Mouse (Mus musculus) A20 (cell line): ENCODE data around the gene Cadm2.

Source experiments
- DNase-seq: peaks from one replicate; pipeline ENCODE4 v3.0.0-alpha.2; 2011; ENCODE audit warnings: low read depth, low spot score

Gene Cadm2

GRCm38 (mm10) chr16:67620826-67621505 is at the start of gene Cadm2:
TSS of gene Cadm2 (minus strand) at chr16:67620908.
- DNase-seq: no peak

GRCm38 (mm10) chr16:67646930-67647329 is 26.2 kb upstream of the Cadm2 start:
- no peak for DNase-seq

- no peak for DNase-seq
Observed at GRCm38 (mm10) chr16:67643651-67644050, 22.9 kb upstream of the Cadm2 start.

- DNase-seq: no peak
Observed at GRCm38 (mm10) chr16:67619906-67620781, 564 bp downstream of the Cadm2 start.

- DNase-seq: no peak
Observed at GRCm38 (mm10) chr16:67619416-67619815, 1.3 kb downstream of the Cadm2 start.

GRCm38 (mm10) chr16:67618817-67619216 is 1.9 kb downstream of the Cadm2 start:
- DNase-seq: no peak

- no peak for DNase-seq
Observed at GRCm38 (mm10) chr16:67617811-67618210, 2.9 kb downstream of the Cadm2 start.

- no peak for DNase-seq
Observed at GRCm38 (mm10) chr16:67617256-67617655, 3.5 kb downstream of the Cadm2 start.

GRCm38 (mm10) chr16:67613876-67614275 is 6.8 kb downstream of the Cadm2 start:
- peak; percentile 15 for DNase-seq

DNA sequence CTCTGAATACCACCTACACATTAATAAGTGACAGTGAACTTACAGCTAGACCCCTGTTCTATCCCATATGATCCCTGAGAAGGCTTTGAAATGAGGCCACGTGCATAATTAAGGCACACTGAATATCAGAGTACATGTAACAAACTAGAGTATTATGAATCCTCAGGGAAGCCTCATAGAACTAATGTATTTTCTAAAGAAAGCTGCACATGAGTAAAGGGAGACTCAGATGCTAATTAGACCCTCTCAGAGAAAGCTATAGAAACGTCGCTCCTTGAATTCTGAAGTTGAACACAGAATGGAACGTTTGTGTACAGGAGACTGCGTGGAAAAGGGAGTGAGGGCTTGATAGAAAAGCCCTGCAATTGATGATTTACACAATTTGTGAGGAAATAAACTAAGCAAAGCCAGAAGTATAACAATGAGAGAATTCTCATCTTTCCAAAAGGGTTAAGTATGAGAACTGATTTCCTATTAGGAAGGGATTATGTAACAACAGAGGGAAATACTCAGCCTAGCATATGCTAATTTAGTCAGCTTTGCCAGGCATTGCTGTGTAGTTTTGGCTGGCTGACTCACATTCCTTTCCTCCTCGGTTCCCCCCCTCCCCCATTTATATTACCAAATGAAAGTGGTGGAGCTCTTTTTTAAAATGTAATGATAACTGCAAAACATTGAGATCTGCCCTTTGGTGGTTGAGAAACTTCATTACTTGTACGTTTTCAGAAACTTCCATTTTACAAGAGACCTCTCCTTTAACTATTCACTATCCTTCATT is 9.6 kb downstream of the Cadm2 start:
- DNase-seq: no peak

DNA sequence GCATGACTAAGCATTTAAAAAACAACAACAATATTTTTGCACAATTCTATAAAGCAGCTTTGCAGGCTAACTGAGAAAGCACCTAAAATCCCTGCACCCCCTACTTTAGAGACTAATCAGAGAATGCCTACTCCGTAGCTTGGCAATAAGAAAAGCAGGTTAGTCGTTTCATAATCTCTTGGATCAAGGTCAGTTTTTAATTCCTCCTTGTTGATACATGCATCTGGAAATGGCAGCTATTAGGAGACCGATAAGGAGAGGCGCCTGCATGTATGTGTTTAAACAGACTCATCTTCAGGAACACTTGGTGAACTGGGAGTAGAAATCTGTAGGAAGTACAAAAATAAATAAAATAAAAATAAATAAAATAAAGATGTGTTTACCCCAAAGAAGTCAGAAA is 11.6 kb downstream of the Cadm2 start:
- DNase-seq: peak; percentile 14

GRCm38 (mm10) chr16:67608499-67608898 is 12.2 kb downstream of the Cadm2 start:
- no peak for DNase-seq

DNA sequence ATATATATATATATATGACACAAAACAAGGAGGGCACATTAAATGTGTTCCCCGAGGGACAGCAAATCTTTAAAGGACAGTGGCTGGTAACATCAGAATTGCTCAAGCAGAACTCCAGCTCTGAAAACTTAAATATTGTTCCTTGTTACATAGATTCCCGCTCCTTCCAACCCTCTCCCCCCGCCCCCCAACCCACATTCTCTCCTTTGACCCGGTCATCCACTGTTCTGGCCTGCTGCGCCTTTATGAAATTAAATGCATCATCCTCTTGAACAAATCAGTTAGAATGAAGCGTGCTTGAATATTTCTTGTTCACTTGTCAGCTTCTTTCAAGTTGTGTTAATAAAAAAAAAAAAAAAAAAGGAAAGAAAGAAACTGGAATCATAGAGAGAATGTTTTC is 15.0 kb downstream of the Cadm2 start:
- no peak for DNase-seq

DNA sequence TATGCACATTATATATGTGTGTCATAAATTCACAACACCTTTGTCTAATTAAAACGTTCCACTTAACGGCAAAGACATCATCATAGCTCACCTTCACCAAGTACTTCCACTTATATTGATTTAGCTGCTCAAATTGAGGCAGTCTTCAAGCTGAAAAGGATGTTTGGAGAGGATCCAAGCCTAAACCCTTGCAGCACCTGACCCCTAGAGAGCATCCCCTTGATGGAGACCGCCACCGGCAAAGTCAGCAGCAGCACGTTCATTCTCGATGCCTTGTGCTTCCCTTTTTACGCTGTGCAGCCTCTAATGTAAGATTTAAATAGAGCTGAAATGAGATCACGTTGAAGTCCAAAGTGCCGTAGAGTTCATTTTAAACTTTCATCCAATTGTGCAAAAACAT is 20.7 kb downstream of the Cadm2 start:
- DNase-seq: no peak

GRCm38 (mm10) chr16:67598841-67599240 is 21.9 kb downstream of the Cadm2 start:
- DNase-seq: no peak

DNA sequence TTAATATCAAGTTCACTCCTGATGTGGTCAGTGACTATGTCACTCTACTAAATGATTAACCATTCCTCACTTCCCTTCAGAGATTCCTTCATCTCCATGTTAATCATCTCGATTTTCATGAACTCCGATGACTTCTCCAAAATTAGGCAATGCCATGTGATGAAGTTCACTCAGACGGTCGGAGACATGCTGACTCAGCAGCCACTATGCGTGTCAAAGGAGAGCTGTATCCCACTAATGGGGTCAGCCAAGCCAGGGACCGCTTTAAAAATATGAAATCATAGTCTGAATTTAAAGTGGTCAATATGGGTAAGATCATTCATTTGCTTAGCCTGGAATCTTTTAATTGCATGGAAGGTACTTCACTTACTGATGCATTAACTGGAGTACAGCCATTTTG is 29.7 kb downstream of the Cadm2 start:
- no peak for DNase-seq

- no peak for DNase-seq
Observed at GRCm38 (mm10) chr16:67578842-67579517, 41.7 kb downstream of the Cadm2 start.

GRCm38 (mm10) chr16:67575557-67575956 is 45.2 kb downstream of the Cadm2 start:
- DNase-seq: no peak

DNA sequence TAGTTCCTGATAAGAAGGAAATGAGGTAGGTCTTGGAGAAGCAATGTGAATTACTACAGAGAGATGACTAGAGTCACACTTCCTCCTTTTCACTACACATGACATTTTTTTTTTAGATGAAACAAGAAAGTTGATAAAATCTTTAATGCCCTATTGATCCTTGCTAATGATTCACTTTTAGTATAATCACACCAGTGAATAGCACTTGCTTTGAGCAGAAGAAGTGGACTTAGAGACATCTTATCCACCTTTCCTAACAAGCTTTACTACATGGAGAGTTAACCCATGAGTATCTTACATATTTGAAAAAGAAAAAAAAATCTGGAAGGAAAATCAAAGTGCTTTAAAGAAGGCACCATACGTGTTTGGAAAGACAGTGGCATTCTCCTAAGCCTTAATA is 93.7 kb downstream of the Cadm2 start:
- no peak for DNase-seq

DNA sequence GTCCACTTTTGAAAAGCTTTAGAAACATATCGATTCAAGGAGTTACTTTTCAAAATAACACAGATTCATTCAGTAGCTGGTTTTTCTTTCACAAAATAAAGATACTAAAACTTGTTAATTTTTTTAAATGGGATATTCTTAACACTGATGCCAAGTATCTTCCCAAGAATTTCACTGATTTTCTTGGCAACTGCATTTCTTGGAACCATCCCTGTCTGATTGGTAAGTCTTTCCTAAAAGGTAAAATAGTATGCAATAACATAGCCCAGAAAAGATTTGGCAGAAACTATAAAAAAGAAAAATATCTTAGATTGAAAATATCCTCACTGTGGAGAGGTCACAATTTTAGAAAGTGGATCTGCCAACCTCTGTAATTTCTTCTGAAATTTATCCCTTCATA is 95.8 kb downstream of the Cadm2 start:
- DNase-seq: no peak

DNA sequence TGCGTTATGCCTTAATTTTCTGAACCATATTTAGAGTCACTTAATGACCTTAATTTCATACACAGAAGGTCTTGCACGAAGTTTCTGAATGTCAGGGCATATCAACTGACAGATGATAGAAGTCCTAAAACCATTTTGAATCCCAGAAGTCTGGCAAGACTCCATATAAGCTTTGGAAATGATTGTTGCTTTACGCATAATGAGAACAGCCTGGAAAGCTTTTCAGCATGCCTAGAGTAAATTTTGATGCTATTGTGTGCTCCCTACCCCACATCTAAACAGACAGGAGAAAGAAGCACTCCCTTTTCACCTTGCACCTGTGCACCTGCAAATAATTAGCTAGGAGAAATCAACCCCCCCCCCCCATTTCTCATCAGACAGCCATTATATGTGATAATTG is 102.4 kb downstream of the Cadm2 start:
- no peak for DNase-seq

DNA sequence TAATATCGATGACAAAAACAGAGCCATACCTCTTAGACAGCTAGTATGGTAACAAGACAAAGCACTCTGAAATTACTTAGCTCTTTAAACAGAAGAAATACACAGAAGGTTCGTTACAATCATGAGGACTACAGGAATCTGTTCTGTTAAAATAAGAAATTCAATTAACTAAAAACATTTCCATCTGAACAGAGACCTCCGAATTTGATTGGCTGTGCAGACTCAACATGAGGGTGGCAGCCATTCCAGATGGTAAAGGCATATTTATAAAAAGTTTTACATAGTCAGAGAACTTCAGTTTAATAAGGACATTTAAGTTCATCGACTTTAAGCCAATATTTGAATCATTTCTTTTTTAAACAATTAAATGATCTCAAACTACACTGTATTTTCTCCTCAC is 105.2 kb downstream of the Cadm2 start:
- DNase-seq: no peak
